14 mouse cellular contexts compared by ENCODE assay signal in the genomic region with DNA sequence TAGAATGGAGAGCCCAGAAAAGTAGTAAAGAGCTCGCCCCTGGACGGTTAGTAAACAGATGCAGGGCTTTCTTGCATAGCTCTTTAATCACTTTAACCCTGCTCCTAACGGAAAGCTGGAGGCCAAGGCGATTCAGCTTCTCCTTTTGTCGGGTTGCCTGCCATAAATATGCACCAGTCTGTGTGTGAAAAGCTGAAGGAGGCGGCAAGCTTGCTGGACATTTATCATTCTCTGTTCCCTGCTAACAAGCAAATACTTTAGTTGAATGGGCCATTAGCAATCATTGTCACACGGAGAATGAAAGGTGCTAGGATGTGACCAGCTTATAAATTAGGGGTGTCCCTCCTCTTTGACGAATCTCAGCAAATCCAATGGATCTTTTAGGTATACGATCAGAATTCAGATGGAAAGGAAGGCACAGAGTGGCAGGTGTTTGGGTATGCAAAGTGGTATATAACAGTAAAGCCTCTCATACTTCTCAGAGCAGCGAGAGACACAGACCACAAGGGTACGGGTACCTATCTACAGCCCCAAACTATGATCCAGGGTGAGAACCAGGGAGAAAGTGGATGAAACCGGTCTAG. TPM values are rescaled to one million over a fixed set of nuclear protein-coding genes. Genes with fewer than 3 reads are reported as not detected.
DNase-seq lines count a peak whose midpoint lies in the region; ATAC-seq and TF ChIP-seq lines count a peak whose summit lies in the region.
"Had no signal": no experiment of that assay in that cellular context is flagged by ENCODE, and none has a peak within 500 bp of the region (broad histone marks: within the 10 kb centered on the region; RNA-seq: fewer than 3 reads in every experiment).

No protein-coding gene starts in this region.

- DNase-seq in kidney, postnatal 0 days (ENCODE audit: low spot score) = no peak
- no peak for DNase-seq in kidney, adult 18-20 months
- no peak for DNase-seq in natural killer cell, adult 2 months (ENCODE audit: low spot score in 2 of 2)
- DNase-seq in left cerebral cortex, postnatal 14 days (ENCODE audit: low spot score in 2 of 2) = no peak
- DNase-seq in right cerebral cortex, postnatal 10 days (ENCODE audit: low spot score in 2 of 2) = no peak
- DNase-seq: adrenal gland, postnatal 36 days; lung, adult 18-20 months; retina, postnatal 1 day; thymus, adult 18-20 months had no signal

- H3K9me3 ChIP-seq in kidney, postnatal 0 days (replicated peaks; ENCODE audit: low read length) = no peaks in the 10 kb centered on the region
- no peaks in the 10 kb centered on the region for H3K9me3 ChIP-seq in embryonic facial prominence, embryonic 15.5 days (replicated peaks)
- H3K9me3 ChIP-seq in hindbrain, embryonic 16.5 days (ENCODE audit: control insufficient read depth, low read length) = no peaks in the 10 kb centered on the region
- H3K9me3 ChIP-seq in neural tube, embryonic 12.5 days = no peaks in the 10 kb centered on the region
- H3K9me3 ChIP-seq: G1E had no signal

- no peak for TF ChIP-seq CTCF in kidney, postnatal 0 days (IDR thresholded peaks at IDR 0.05; ENCODE audit: low read depth)

- peak overlapping the region; percentile 93 for H3K4me2 ChIP-seq in kidney, postnatal 0 days (ENCODE audit: low read length)
- H3K4me2 ChIP-seq in embryonic facial prominence, embryonic 15.5 days (replicated peaks) = 0 out of 2 replicates have a peak overlapping the region, but pooled peaks have one; percentile 84
- peak overlapping the region; percentile 66 for H3K4me2 ChIP-seq in hindbrain, embryonic 16.5 days (ENCODE audit: low read length)
- H3K4me2 ChIP-seq in neural tube, embryonic 12.5 days (replicated peaks) = peak overlapping the region; percentile 84

- peaks cover 4% of the 10 kb centered on the region for H3K4me1 ChIP-seq in kidney, postnatal 0 days (replicated peaks; ENCODE audit: insufficient read depth, low read length)
- H3K4me1 ChIP-seq in embryonic facial prominence, embryonic 15.5 days = peaks cover 85% of the 10 kb centered on the region
- H3K4me1 ChIP-seq in hindbrain, embryonic 16.5 days (ENCODE audit: control insufficient read depth, insufficient read depth, low read depth, low read length) = peaks cover 53% of the 10 kb centered on the region
- peaks cover 81% of the 10 kb centered on the region for H3K4me1 ChIP-seq in neural tube, embryonic 12.5 days

- no peak overlapping the region for H3K27ac ChIP-seq in kidney, postnatal 0 days
- H3K27ac ChIP-seq in embryonic facial prominence, embryonic 15.5 days (replicated peaks) = peak overlapping the region; percentile 69
- H3K27ac ChIP-seq in hindbrain, embryonic 16.5 days (ENCODE audit: low read depth, low read length) = peak overlapping the region; percentile 21; the same call in 1 of the 2 replicates
- no peak overlapping the region for H3K27ac ChIP-seq in neural tube, embryonic 12.5 days

- intact Hi-C loops in left cerebral cortex, postnatal 14 days (cut with DNase I) = loop anchor here (10.0 kb wide), 1 partner anchor 419 kb away; no protein-coding TSS in a partner anchor

- ATAC-seq in kidney, postnatal 0 days (replicated peaks; ENCODE audit: low FRiP score, low read depth) = no peak
- no peak for ATAC-seq in embryonic facial prominence, embryonic 15.5 days (ENCODE audit: insufficient number of reproducible peaks, low FRiP score, low TSS enrichment, low read depth)
- ATAC-seq in hindbrain, embryonic 16.5 days = no peak
- ATAC-seq in neural tube, embryonic 12.5 days (ENCODE audit: low FRiP score, low read depth) = peak; percentile 35
- ATAC-seq: inflammation-experienced regulatory T-cells, adult 6 months had no signal

- 0 out of 2 replicates have a peak overlapping the region, but pooled peaks have one; percentile 3 for H3K4me3 ChIP-seq in kidney, postnatal 0 days (replicated peaks; ENCODE audit: low read depth, low read length)
- H3K4me3 ChIP-seq in embryonic facial prominence, embryonic 15.5 days (replicated peaks) = no peak overlapping the region
- peak overlapping the region; percentile 7; the same call in 1 of the 2 replicates for H3K4me3 ChIP-seq in hindbrain, embryonic 16.5 days (ENCODE audit: low read length)
- no peak overlapping the region; the same call in 1 of the 2 replicates for H3K4me3 ChIP-seq in neural tube, embryonic 12.5 days

- WGBS in kidney, postnatal 0 days = 36% methylated on average over 12 of the region's 12 CpGs
- 56% methylated on average over 12 of the region's 12 CpGs for WGBS in embryonic facial prominence, embryonic 15.5 days
- WGBS in hindbrain, embryonic 16.5 days = 13% methylated on average over 12 of the region's 12 CpGs
- 10% methylated on average over 12 of the region's 12 CpGs for WGBS in neural tube, embryonic 12.5 days

- 0 out of 2 replicates have a peak overlapping the region, but pooled peaks have one; percentile 14 for H3K9ac ChIP-seq in kidney, postnatal 0 days (ENCODE audit: low read depth, low read length)
- H3K9ac ChIP-seq in embryonic facial prominence, embryonic 15.5 days = no peak overlapping the region
- no peak overlapping the region for H3K9ac ChIP-seq in hindbrain, embryonic 16.5 days (ENCODE audit: low read depth, low read length)
- no peak overlapping the region; the same call in 1 of the 2 replicates for H3K9ac ChIP-seq in neural tube, embryonic 12.5 days

- H3K27me3 ChIP-seq in kidney, postnatal 0 days (ENCODE audit: insufficient read depth, low read length) = no peaks in the 10 kb centered on the region
- H3K27me3 ChIP-seq in embryonic facial prominence, embryonic 15.5 days = no peaks in the 10 kb centered on the region
- H3K27me3 ChIP-seq in hindbrain, embryonic 16.5 days (replicated peaks; ENCODE audit: control insufficient read depth, insufficient read depth, low read length) = no peaks in the 10 kb centered on the region
- H3K27me3 ChIP-seq in neural tube, embryonic 12.5 days (replicated peaks) = no peaks in the 10 kb centered on the region

- H3K36me3 ChIP-seq in kidney, postnatal 0 days (ENCODE audit: insufficient read depth, low read length) = no peaks in the 10 kb centered on the region
- 0 out of 2 replicates have a peak, but pooled peaks cover under 1% of the 10 kb centered on the region for H3K36me3 ChIP-seq in embryonic facial prominence, embryonic 15.5 days
- H3K36me3 ChIP-seq in hindbrain, embryonic 16.5 days (ENCODE audit: control insufficient read depth, insufficient read depth, low read length) = no peaks in the 10 kb centered on the region
- peaks cover 6% of the 10 kb centered on the region; the same call in 1 of the 2 replicates for H3K36me3 ChIP-seq in neural tube, embryonic 12.5 days
- H3K36me3 ChIP-seq: G1E had no signal

RNA-seq across cellular contexts. Expression of a gene that starts 7.0 kb away (rescaled TPM):
- 24.0 and 27.4 TPM in 2 replicates for polyA plus RNA-seq in kidney, postnatal 0 days (2015; fragmentation: Nextera tagmentation; extraction: Ambion mirVana)
- 27.1 and 30.6 TPM in 2 replicates for polyA plus RNA-seq in embryonic facial prominence, embryonic 15.5 days (2015; fragmentation: Nextera tagmentation; extraction: Ambion mirVana)
- polyA plus RNA-seq in hindbrain, embryonic 16.5 days (2015; fragmentation: Nextera tagmentation; extraction: Ambion mirVana) = 9.6 and 16.8 TPM in 2 replicates
- 45.5 and 50.8 TPM in 2 replicates for polyA plus RNA-seq in neural tube, embryonic 12.5 days (2016; fragmentation: Nextera tagmentation; extraction: Ambion mirVana)
- total RNA-seq in left cerebral cortex, postnatal 14 days (2021) = 10 to 100 TPM; 67.0 to 82.2 TPM

RNA-seq across cellular contexts. Expression of a gene that starts 36.3 kb away (rescaled TPM):
- 160 and 169 TPM in 2 replicates for polyA plus RNA-seq in kidney, postnatal 0 days (2015; fragmentation: Nextera tagmentation; extraction: Ambion mirVana)
- polyA plus RNA-seq in embryonic facial prominence, embryonic 15.5 days (2015; fragmentation: Nextera tagmentation; extraction: Ambion mirVana) = 140 and 144 TPM in 2 replicates
- polyA plus RNA-seq in hindbrain, embryonic 16.5 days (2015; fragmentation: Nextera tagmentation; extraction: Ambion mirVana) = 111 and 117 TPM in 2 replicates
- 197 and 204 TPM in 2 replicates for polyA plus RNA-seq in neural tube, embryonic 12.5 days (2016; fragmentation: Nextera tagmentation; extraction: Ambion mirVana)
- total RNA-seq in left cerebral cortex, postnatal 14 days (2021) = 10 to 100 TPM; 88.1 to 95.1 TPM

Comparison
In these comparisons a context has a peak if more than half of its experiments do, and no peak if none do; other contexts are left out.
1. H3K27ac ChIP-seq: peak in embryonic facial prominence, embryonic 15.5 days (single experiment) and hindbrain, embryonic 16.5 days (single experiment); none in kidney, postnatal 0 days (single experiment) and neural tube, embryonic 12.5 days (single experiment).
2. H3K4me3 ChIP-seq: peak in kidney, postnatal 0 days (single experiment) and hindbrain, embryonic 16.5 days (single experiment); none in embryonic facial prominence, embryonic 15.5 days (single experiment) and neural tube, embryonic 12.5 days (single experiment).
3. Peak in every context shown above with its lines, with median percentiles within 50 percentile points of each other: H3K4me2 ChIP-seq.